8 mouse cellular contexts compared by ENCODE assay signal in genomic region chr13:14521746-14522127, GRCm38 (mm10). TPM values are rescaled to one million over a fixed set of nuclear protein-coding genes. Genes with fewer than 3 reads are reported as not detected.
A peak's percentile ranks its signal among the peaks of the same experiment; 100 is the strongest.
DNase-seq lines count a peak whose midpoint lies in the region; ATAC-seq and TF ChIP-seq lines count a peak whose summit lies in the region.

No protein-coding gene starts in this region.

- peak overlapping the region; percentile 4; the same call in 1 of the 2 replicates for H3K9ac ChIP-seq in heart, embryonic 15.5 days

- intact Hi-C loops in gastrocnemius, adult 2 months (cut with DNase I): no loop called here
- intact Hi-C loops in left cerebral cortex, postnatal 4 days (cut with DNase I): loop anchor here (10.0 kb wide), 1 partner anchor 177 kb away; no protein-coding TSS in a partner anchor

- peak overlapping the region; percentile 96 for H3K4me2 ChIP-seq in heart, embryonic 15.5 days

- no peak overlapping the region for H3K27ac ChIP-seq in gastrocnemius, adult 2 months
- no peak overlapping the region for H3K27ac ChIP-seq in heart, embryonic 15.5 days

- peaks cover 14% of the 10 kb centered on the region for H3K4me1 ChIP-seq in heart, embryonic 15.5 days (replicated peaks)

- H3K36me3 ChIP-seq in heart, embryonic 15.5 days: no peaks in the 10 kb centered on the region

- no peaks in the 10 kb centered on the region for H3K9me3 ChIP-seq in heart, embryonic 15.5 days (replicated peaks)

- 0 out of 2 replicates have a peak, but pooled peaks have one; percentile 18 for ATAC-seq in heart, embryonic 15.5 days (replicated peaks; ENCODE audit: insufficient number of reproducible peaks, insufficient read depth, low FRiP score, low read depth)

- DNase-seq in gastrocnemius, adult 2 months: no peak
- DNase-seq in gastrocnemius, postnatal 25 days: no peak
- DNase-seq in cerebellum, adult 9-11 months: peak; percentile 56
- peak; percentile 11 for DNase-seq in left cerebral cortex, postnatal 4 days
- peak; percentile 56 for DNase-seq in right cerebral cortex, postnatal 25 days
- DNase-seq in embryo, embryonic 10 days (ENCODE audit: low spot score): no peak
- no peak for DNase-seq in testis, postnatal 10 days (ENCODE audit: low spot score)

- TF ChIP-seq CTCF in gastrocnemius, adult 2 months (IDR thresholded peaks at IDR 0.05): no peak

- 21% methylated on average over 4 of the region's 4 CpGs for WGBS in heart, embryonic 15.5 days

- H3K27me3 ChIP-seq in heart, embryonic 15.5 days: peaks cover 28% of the 10 kb centered on the region

- peak overlapping the region; percentile 55 for H3K4me3 ChIP-seq in gastrocnemius, adult 2 months
- H3K4me3 ChIP-seq in heart, embryonic 15.5 days: peak overlapping the region; percentile 57

RNA-seq across cellular contexts. Expression of gene Hecw1, which starts 1.3 kb away (rescaled TPM):
- under 1 TPM in 1 of 2 experiments, not detected in 1; 0.08 TPM for total RNA-seq in gastrocnemius, adult 2 months (2021)
- total RNA-seq in gastrocnemius, postnatal 25 days (2021): under 1 TPM in 1 of 2 experiments, not detected in 1; 0.11 TPM
- polyA plus RNA-seq in heart, embryonic 15.5 days (2015; fragmentation: Nextera tagmentation; extraction: Ambion mirVana): 0.40 and 0.93 TPM in 2 replicates
- 100 to 1,000 TPM; 199 to 218 TPM for total RNA-seq in left cerebral cortex, postnatal 4 days (2021)

Comparison
In these comparisons a context has a peak if more than half of its experiments do, and no peak if none do; other contexts are left out.
1. DNase-seq: peak in cerebellum, adult 9-11 months (single experiment), left cerebral cortex, postnatal 4 days (single experiment) and right cerebral cortex, postnatal 25 days (single experiment); none in gastrocnemius, adult 2 months (single experiment), gastrocnemius, postnatal 25 days (single experiment), embryo, embryonic 10 days (single experiment) and testis, postnatal 10 days (single experiment).
2. RNA of gene Hecw1, which starts 1.3 kb away (total RNA-seq): 199 to 218 TPM in left cerebral cortex, postnatal 4 days; 0.11 TPM in gastrocnemius, postnatal 25 days and 0.08 TPM in gastrocnemius, adult 2 months; every median in the first group is over 100 times any median in the second.